Mouse (Mus musculus) kidney, embryonic 16.5 days (tissue): ENCODE results near the gene Ptprd. TPM values are rescaled to one million over a fixed set of nuclear protein-coding genes. Genes with fewer than 3 reads are reported as not detected.

Experiments used
- ATAC-seq: fragments of 200-750 bp; cut with Nextera tagmentation; 2 replicates; pipeline ENCODE4 v1.8.0; 2017; ENCODE audit warnings: moderate TSS enrichment; ENCODE audit not compliant: low FRiP score, low TSS enrichment
- H3K27ac ChIP-seq: fragments of 300-500 bp; sonication (generic); 2 replicates; pipeline ENCODE4 v1.5.1; 2014; ENCODE audit warnings: low read length
- H3K27me3 ChIP-seq: fragments of 300-500 bp; sonication (generic); 2 replicates; pipeline ENCODE4 v1.6.1; 2014; ENCODE audit warnings: low read length, control low read depth, mixed read lengths; ENCODE audit not compliant: insufficient read depth
- H3K36me3 ChIP-seq: fragments of 300-500 bp; sonication (generic); 2 replicates; pipeline ENCODE4 v1.6.1; 2014; ENCODE audit warnings: low read length, control low read depth, mixed read lengths; ENCODE audit not compliant: insufficient read depth
- H3K4me1 ChIP-seq: fragments of 300-500 bp; sonication (generic); 2 replicates; pipeline ENCODE4 v1.6.1; 2014; ENCODE audit warnings: low read length, control low read depth, mixed read lengths; ENCODE audit not compliant: insufficient read depth
- H3K4me2 ChIP-seq: fragments of 300-500 bp; sonication (generic); replicated peaks from 2 replicates; pipeline ENCODE4 v1.6.1; 2014; ENCODE audit warnings: low read depth, low read length
- H3K4me3 ChIP-seq: fragments of 300-500 bp; sonication (generic); 2 replicates; pipeline ENCODE4 v1.5.1; 2014; ENCODE audit warnings: mild to moderate bottlenecking, low read length
- H3K9ac ChIP-seq: fragments of 300-500 bp; sonication (generic); replicated peaks from 2 replicates; pipeline ENCODE4 v1.6.1; 2014; ENCODE audit warnings: low read length
- H3K9me3 ChIP-seq: fragments of 300-500 bp; sonication (generic); 2 replicates; pipeline ENCODE4 v1.6.1; 2016; ENCODE audit warnings: low read length, control low read depth
- WGBS: fragments of 180-500 bp; shearing (Covaris S2); extraction: QIAGEN DNeasy Blood & Tissue Kit; methylation state at CpG from one replicate; pipeline ENCODE4 v1.1.7; 2014; 5-methylcytosine and 5-hydroxymethylcytosine counted together
- polyA plus RNA-seq: library from polyadenylated mRNA; unstranded; fragments of >200 nt; fragmentation: Nextera tagmentation; extraction: Ambion mirVana; gene quantifications from 2 replicates; pipeline ENCODE4 v1.2.1, GENCODE M21; 2015

Ptprd gene
- polyA plus RNA-seq, 1 experiment from 2014 or later, result 20.9 TPM

GRCm38 (mm10) chr4:76021670-76022069 lies 2190.1 kb downstream of the Ptprd start:
- Histone ChIP-seq H3K27ac (no peak overlapping the region), H3K36me3 (no peaks in the 10 kb centered on the region), H3K4me2 (no peak overlapping the region), H3K4me1 (no peaks in the 10 kb centered on the region), H3K27me3 (no peaks in the 10 kb centered on the region), H3K9me3 (no peaks in the 10 kb centered on the region), H3K9ac (no peak overlapping the region), H3K4me3 (no peak overlapping the region)
- 27% methylated on average over 4 of the region's 4 CpGs for WGBS
- no peak for ATAC-seq

GRCm38 (mm10) chr4:76015026-76015425 lies 2196.7 kb downstream of the Ptprd start:
- Histone ChIP-seq H3K4me3 (no peak overlapping the region), H3K27ac (no peak overlapping the region), H3K27me3 (no peaks in the 10 kb centered on the region), H3K4me2 (no peak overlapping the region), H3K4me1 (no peaks in the 10 kb centered on the region), H3K9me3 (no peaks in the 10 kb centered on the region), H3K36me3 (no peaks in the 10 kb centered on the region), H3K9ac (no peak overlapping the region)
- ATAC-seq, result no peak
- 72% methylated on average over 3 of the region's 3 CpGs for WGBS

GRCm38 (mm10) chr4:76014151-76014840 lies 2197.5 kb downstream of the Ptprd start:
- Histone ChIP-seq H3K36me3 (no peaks in the 10 kb centered on the region), H3K9ac (no peak overlapping the region), H3K4me2 (no peak overlapping the region), H3K27ac (no peak overlapping the region), H3K4me3 (no peak overlapping the region), H3K4me1 (no peaks in the 10 kb centered on the region), H3K9me3 (no peaks in the 10 kb centered on the region), H3K27me3 (no peaks in the 10 kb centered on the region)
- ATAC-seq, result no peak
- 65% methylated on average over 3 of the region's 3 CpGs for WGBS

GRCm38 (mm10) chr4:76008580-76008979 lies 2203.2 kb downstream of the Ptprd start:
- Histone ChIP-seq H3K4me3 (no peak overlapping the region), H3K9me3 (no peaks in the 10 kb centered on the region), H3K9ac (no peak overlapping the region), H3K27ac (no peak overlapping the region), H3K4me1 (no peaks in the 10 kb centered on the region), H3K36me3 (no peaks in the 10 kb centered on the region), H3K27me3 (no peaks in the 10 kb centered on the region), H3K4me2 (no peak overlapping the region)
- ATAC-seq, result no peak
- WGBS, result 85% methylated on average over 4 of the region's 4 CpGs

GRCm38 (mm10) chr4:76007219-76007618 lies 2204.5 kb downstream of the Ptprd start:
- 85% methylated on average over 3 of the region's 3 CpGs for WGBS
- H3K27ac ChIP-seq, result no peak overlapping the region
- ATAC-seq, result no peak
- no peaks in the 10 kb centered on the region for H3K36me3 ChIP-seq
- H3K4me1 ChIP-seq, result no peaks in the 10 kb centered on the region
- no peak overlapping the region for H3K9ac ChIP-seq
- H3K9me3 ChIP-seq, result no peaks in the 10 kb centered on the region
- no peak overlapping the region for H3K4me2 ChIP-seq
- no peak overlapping the region for H3K4me3 ChIP-seq
- no peaks in the 10 kb centered on the region for H3K27me3 ChIP-seq

GRCm38 (mm10) chr4:76006717-76007116 lies 2205.0 kb downstream of the Ptprd start:
- Histone ChIP-seq H3K9ac (no peak overlapping the region), H3K4me1 (no peaks in the 10 kb centered on the region), H3K36me3 (no peaks in the 10 kb centered on the region), H3K27me3 (no peaks in the 10 kb centered on the region), H3K4me3 (no peak overlapping the region), H3K9me3 (no peaks in the 10 kb centered on the region), H3K4me2 (no peak overlapping the region), H3K27ac (no peak overlapping the region)
- WGBS, result 61% methylated on average over 3 of the region's 3 CpGs
- no peak for ATAC-seq

- 0 out of 2 replicates have a peak, but pooled peaks have one; percentile 59 for ATAC-seq
- 61% methylated on average over 2 of the region's 2 CpGs for WGBS
Observed at GRCm38 (mm10) chr4:76004161-76004560, 2207.6 kb downstream of the Ptprd start.

GRCm38 (mm10) chr4:76000258-76000657 lies 2211.5 kb downstream of the Ptprd start:
- Histone ChIP-seq H3K4me3 (no peak overlapping the region), H3K27me3 (no peaks in the 10 kb centered on the region), H3K4me1 (no peaks in the 10 kb centered on the region), H3K4me2 (no peak overlapping the region), H3K36me3 (no peaks in the 10 kb centered on the region; the same call in 1 of the 2 replicates), H3K27ac (no peak overlapping the region), H3K9me3 (no peaks in the 10 kb centered on the region), H3K9ac (no peak overlapping the region)
- 91% methylated on average over 2 of the region's 2 CpGs for WGBS
- ATAC-seq, result no peak

More at GRCm38 (mm10) chr4:76004161-76004560, 2207.6 kb downstream of the Ptprd start:
- H3K36me3 ChIP-seq, result no peaks in the 10 kb centered on the region
- no peaks in the 10 kb centered on the region for H3K4me1 ChIP-seq
- H3K9me3 ChIP-seq, result no peaks in the 10 kb centered on the region
- H3K4me2 ChIP-seq, result no peak overlapping the region
- no peak overlapping the region for H3K4me3 ChIP-seq
- no peak overlapping the region for H3K27ac ChIP-seq
- H3K27me3 ChIP-seq, result no peaks in the 10 kb centered on the region
- no peak overlapping the region for H3K9ac ChIP-seq

GRCm38 (mm10) chr4:75995841-75996240 lies 2215.9 kb downstream of the Ptprd start:
- Histone ChIP-seq H3K4me2 (no peak overlapping the region), H3K4me3 (no peak overlapping the region), H3K4me1 (0 out of 2 replicates have a peak, but pooled peaks cover 3% of the 10 kb centered on the region), H3K9me3 (no peaks in the 10 kb centered on the region), H3K27me3 (no peaks in the 10 kb centered on the region), H3K36me3 (no peaks in the 10 kb centered on the region; the same call in 1 of the 2 replicates), H3K9ac (no peak overlapping the region), H3K27ac (no peak overlapping the region)
- 57% methylated on average over 4 of the region's 4 CpGs for WGBS
- ATAC-seq, result no peak

GRCm38 (mm10) chr4:75994576-75994975 lies 2217.2 kb downstream of the Ptprd start:
- ATAC-seq, result no peak
- no peaks in the 10 kb centered on the region; the same call in 1 of the 2 replicates for H3K36me3 ChIP-seq
- no peaks in the 10 kb centered on the region for H3K27me3 ChIP-seq
- H3K27ac ChIP-seq, result no peak overlapping the region
- 0 out of 2 replicates have a peak, but pooled peaks cover 3% of the 10 kb centered on the region for H3K4me1 ChIP-seq
- no peak overlapping the region for H3K4me2 ChIP-seq
- H3K9me3 ChIP-seq, result no peaks in the 10 kb centered on the region
- no peak overlapping the region for H3K9ac ChIP-seq
- 90% methylated on average over 4 of the region's 4 CpGs for WGBS
- no peak overlapping the region for H3K4me3 ChIP-seq
